Mouse (Mus musculus) ES-Bruce4 (cell line): ENCODE measurements around the gene Mfsd14a.

ENCODE experiments used
- CTCF ChIP-seq: IDR thresholded peaks from one replicate; pipeline ENCODE4 v1.8.1; 2011; ENCODE audit warnings: low read depth, low read length
- POLR2A ChIP-seq: IDR thresholded peaks from one replicate; pipeline ENCODE4 v1.8.1; 2011; ENCODE audit warnings: low read length; ENCODE audit not compliant: insufficient read depth

DNA sequence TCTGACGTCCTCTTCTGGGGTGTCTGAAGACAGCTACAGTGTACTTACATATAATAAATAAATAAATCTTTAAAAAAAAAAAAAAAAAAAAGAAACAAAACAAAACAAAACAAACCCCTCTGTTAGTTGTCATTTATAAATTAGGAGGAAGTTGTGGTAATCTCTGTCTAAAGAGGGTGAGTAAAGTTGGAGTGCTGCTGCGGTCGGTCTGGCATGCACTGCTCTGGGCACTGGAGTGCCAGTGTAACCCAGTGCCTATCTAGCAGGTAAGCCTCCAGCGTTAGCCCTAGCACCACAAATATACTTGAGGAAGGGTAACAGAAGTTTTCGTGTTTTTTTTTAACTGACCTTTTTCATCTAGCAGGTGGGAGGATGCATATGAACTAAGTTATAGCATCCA is 61.5 kb downstream of the Mfsd14a start:
- TF ChIP-seq CTCF, result no peak
- TF ChIP-seq POLR2A, result no peak
